Mouse (Mus musculus) olfactory bulb, adult 2 months (tissue): ENCODE measurements around the gene Olfr223. TPM values are rescaled to one million over a fixed set of nuclear protein-coding genes. Genes with fewer than 3 reads are reported as not detected.

Source experiments
- H3K27ac ChIP-seq: fragments of 200-500 bp; 2 replicates; pipeline ENCODE4 v1.5.1; 2012; ENCODE audit warnings: low read depth, low read length; ENCODE audit not compliant: insufficient read depth
- H3K4me1 ChIP-seq: fragments of 200-500 bp; 2 replicates; pipeline ENCODE4 v1.6.1; 2012; ENCODE audit warnings: low read length; ENCODE audit not compliant: control insufficient read depth, insufficient read depth
- H3K4me3 ChIP-seq: fragments of 200-500 bp; 2 replicates; pipeline ENCODE4 v1.5.1; 2012; ENCODE audit warnings: mild to moderate bottlenecking, low read depth, low read length, moderate library complexity; ENCODE audit not compliant: insufficient read depth
- CTCF ChIP-seq: fragments of 200-500 bp; IDR thresholded peaks from 2 replicates; pipeline ENCODE4 v1.5.1; 2012; ENCODE audit warnings: low read depth, mild to moderate bottlenecking, low read length, moderate library complexity; ENCODE audit not compliant: insufficient read depth
- POLR2A ChIP-seq: fragments of 200-500 bp; IDR thresholded peaks from 2 replicates; pipeline ENCODE4 v1.6.1; 2012; ENCODE audit warnings: mild to moderate bottlenecking, low read depth, low read length, moderate library complexity; ENCODE audit not compliant: insufficient read depth
- WGBS: fragments of 180-500 bp; shearing (Covaris S2); methylation state at CpG from one replicate; pipeline ENCODE4 v1.1.7; 2018; 5-methylcytosine and 5-hydroxymethylcytosine counted together
- polyA plus RNA-seq: library from polyadenylated mRNA; stranded (reverse); fragments of >200 nt; gene quantifications from 2 replicates; pipeline ENCODE4 v1.2.4, GENCODE M21; 2012; ENCODE audit warnings: low replicate concordance; ENCODE audit not compliant: missing spikeins, insufficient read depth, insufficient read length

Olfr223 gene
- polyA plus RNA-seq = not detected in 2 replicates

GRCm38 (mm10) chr11:59593189-59593588 is at the start of gene Olfr223:
Gene Olfr223, minus strand, starts transcription at chr11:59593289.
- Histone ChIP-seq H3K4me1 (no peaks in the 10 kb centered on the region), H3K4me3 (no peak within 1 kb of the TSS), H3K27ac (no peak within 1 kb of the TSS)
- WGBS = 85% methylated on average over 6 of the region's 6 CpGs
- TF ChIP-seq CTCF = no peak
- no peak for TF ChIP-seq POLR2A

- no peak overlapping the region for H3K27ac ChIP-seq
- 96% methylated on average over 8 of the region's 8 CpGs for WGBS
- no peak overlapping the region for H3K4me3 ChIP-seq
- TF ChIP-seq CTCF (no peak), POLR2A (no peak)
- peaks cover 6% of the 10 kb centered on the region; the same call in 1 of the 2 replicates for H3K4me1 ChIP-seq
Measured at GRCm38 (mm10) chr11:59642420-59642819, 49.3 kb upstream of the Olfr223 start.

GRCm38 (mm10) chr11:59641227-59641626 is 48.1 kb upstream of the Olfr223 start:
- TF ChIP-seq POLR2A = no peak
- TF ChIP-seq CTCF = no peak
- H3K4me1 ChIP-seq = peaks cover 8% of the 10 kb centered on the region
- no peak overlapping the region for H3K4me3 ChIP-seq
- H3K27ac ChIP-seq = no peak overlapping the region
- WGBS = 78% methylated on average over 5 of the region's 5 CpGs

GRCm38 (mm10) chr11:59639957-59640643 is 47.0 kb upstream of the Olfr223 start:
- H3K27ac ChIP-seq = no peak overlapping the region
- TF ChIP-seq POLR2A = no peak
- TF ChIP-seq CTCF = no peak
- peaks cover 11% of the 10 kb centered on the region for H3K4me1 ChIP-seq
- WGBS = 67% methylated on average over 4 of the region's 4 CpGs
- no peak overlapping the region for H3K4me3 ChIP-seq

- Histone ChIP-seq H3K27ac (no peak overlapping the region), H3K4me1 (peaks cover 11% of the 10 kb centered on the region), H3K4me3 (no peak overlapping the region)
- WGBS = 76% methylated on average over 7 of the region's 7 CpGs
- no peak for TF ChIP-seq CTCF
- TF ChIP-seq POLR2A = no peak
Measured at GRCm38 (mm10) chr11:59636695-59637414, 43.8 kb upstream of the Olfr223 start.

GRCm38 (mm10) chr11:59635821-59636694 is 43.0 kb upstream of the Olfr223 start:
- Histone ChIP-seq H3K4me3 (no peak overlapping the region), H3K27ac (no peak overlapping the region), H3K4me1 (peaks cover 11% of the 10 kb centered on the region)
- TF ChIP-seq POLR2A (no peak), CTCF (no peak)
- WGBS = 53% methylated on average over 12 of the region's 12 CpGs

- 93% methylated on average over 9 of the region's 9 CpGs for WGBS
- TF ChIP-seq POLR2A (no peak), CTCF (no peak)
- H3K4me3 ChIP-seq = no peak overlapping the region
- no peak overlapping the region for H3K27ac ChIP-seq
- H3K4me1 ChIP-seq = peaks cover 11% of the 10 kb centered on the region
Measured at GRCm38 (mm10) chr11:59635251-59635795, 42.2 kb upstream of the Olfr223 start.

GRCm38 (mm10) chr11:59634001-59634660 is 41.0 kb upstream of the Olfr223 start:
- 89% methylated on average over 7 of the region's 7 CpGs for WGBS
- no peak overlapping the region for H3K4me3 ChIP-seq
- TF ChIP-seq POLR2A = no peak
- TF ChIP-seq CTCF = no peak
- peaks cover 5% of the 10 kb centered on the region for H3K4me1 ChIP-seq
- H3K27ac ChIP-seq = no peak overlapping the region
